Mouse (Mus musculus) kidney, adult 9 months (tissue): ENCODE measurements around the gene Pik3ca.
"Not testable (repeated sequence)": the region's sequence is repeated elsewhere in the genome, so short reads cannot be mapped to it uniquely, and the experiment has no call there.

Experiments used
- DNase-seq: peaks from one replicate; pipeline ENCODE4 v3.0.0; 2022

The Pik3ca gene

DNA sequence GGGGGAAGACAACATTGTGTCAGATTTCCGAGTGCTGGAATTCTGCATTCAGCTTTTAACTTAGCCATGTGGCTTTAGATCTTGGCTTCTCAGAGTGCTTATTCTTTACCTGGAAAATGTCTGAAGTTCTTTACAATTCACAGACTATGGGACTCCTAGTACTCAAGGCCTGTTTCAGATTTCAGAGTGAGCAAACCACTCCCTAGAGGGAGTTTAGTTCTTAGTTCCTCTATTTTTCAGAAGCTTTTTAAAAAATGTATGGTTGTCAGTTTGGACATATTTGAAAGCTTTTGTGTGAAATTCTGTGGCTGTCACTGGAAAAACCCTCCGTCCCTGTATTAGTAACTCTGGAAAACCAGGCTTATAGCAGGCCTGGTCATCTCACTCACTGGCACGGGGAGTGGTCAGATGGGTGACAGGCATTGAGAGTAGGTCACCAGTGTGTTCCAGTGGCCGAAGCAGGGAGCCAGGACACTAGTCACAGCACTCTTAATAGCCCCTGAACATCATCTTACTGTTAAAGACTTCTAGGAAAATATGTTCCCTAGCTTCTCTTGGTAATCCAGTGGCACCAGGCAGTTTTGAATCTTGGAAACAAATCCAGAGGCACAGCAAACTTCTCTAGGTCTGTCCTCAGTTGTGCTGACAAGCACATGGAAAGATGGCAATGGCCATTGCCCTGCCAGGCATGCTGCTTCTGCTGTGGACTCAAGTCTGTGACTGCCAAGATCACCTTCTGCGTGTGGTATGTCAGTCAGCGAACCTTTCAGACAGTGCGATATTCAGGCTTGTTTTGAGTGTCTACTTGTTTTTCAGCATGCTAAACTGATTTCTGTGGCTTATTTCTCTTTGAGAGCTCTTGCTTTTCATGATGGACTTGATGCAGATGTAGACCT, 5.8 kb downstream of the Pik3ca start:
- DNase-seq = peak; percentile 39

DNA sequence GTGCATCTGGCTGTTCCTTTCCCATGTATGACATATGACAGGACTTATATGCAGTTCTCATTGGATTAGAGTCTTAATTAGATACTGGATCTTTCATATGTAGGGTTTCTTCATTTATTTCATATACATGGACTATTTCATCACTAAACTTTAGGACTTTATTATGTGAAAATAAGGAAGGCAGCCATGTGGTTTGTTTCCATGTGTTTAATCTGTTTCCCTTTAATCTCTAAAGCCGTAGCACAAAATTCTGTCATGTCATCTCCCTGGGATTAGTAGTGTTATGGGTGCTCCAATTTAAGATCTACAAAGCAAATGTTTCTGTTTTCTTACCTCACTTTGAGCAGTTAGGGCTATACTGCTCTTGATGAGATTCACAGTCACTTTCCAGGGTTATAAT, 8.2 kb downstream of the Pik3ca start:
- no peak for DNase-seq

- no peak for DNase-seq
Observed at GRCm38 (mm10) chr3:32406804-32407203, 9.3 kb downstream of the Pik3ca start.

- DNase-seq = no peak
Observed at GRCm38 (mm10) chr3:32408811-32409273, 11.4 kb downstream of the Pik3ca start.

- DNase-seq = no peak
Observed at GRCm38 (mm10) chr3:32412502-32413044, 15.1 kb downstream of the Pik3ca start.

DNA sequence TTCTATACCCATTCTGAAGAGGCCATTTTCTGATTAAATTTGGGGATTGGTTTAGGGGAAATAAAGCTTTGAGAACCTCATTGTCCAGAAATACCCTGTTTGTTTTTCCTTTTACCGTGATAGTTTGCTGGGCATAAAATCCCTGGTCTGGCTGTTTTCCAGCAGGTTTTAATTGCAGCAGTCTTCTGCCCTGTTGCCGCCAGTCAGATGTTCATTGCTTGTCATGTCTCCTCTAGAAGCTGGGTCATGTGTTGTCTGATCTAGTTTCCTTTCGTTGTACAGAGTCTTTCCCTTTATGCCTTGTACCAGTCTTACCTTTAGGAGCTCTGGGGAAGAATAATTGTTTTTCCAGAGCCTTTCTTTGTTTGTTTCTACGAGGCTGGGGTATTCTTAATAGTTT, 16.9 kb downstream of the Pik3ca start:
- peak; percentile 38 for DNase-seq

DNA sequence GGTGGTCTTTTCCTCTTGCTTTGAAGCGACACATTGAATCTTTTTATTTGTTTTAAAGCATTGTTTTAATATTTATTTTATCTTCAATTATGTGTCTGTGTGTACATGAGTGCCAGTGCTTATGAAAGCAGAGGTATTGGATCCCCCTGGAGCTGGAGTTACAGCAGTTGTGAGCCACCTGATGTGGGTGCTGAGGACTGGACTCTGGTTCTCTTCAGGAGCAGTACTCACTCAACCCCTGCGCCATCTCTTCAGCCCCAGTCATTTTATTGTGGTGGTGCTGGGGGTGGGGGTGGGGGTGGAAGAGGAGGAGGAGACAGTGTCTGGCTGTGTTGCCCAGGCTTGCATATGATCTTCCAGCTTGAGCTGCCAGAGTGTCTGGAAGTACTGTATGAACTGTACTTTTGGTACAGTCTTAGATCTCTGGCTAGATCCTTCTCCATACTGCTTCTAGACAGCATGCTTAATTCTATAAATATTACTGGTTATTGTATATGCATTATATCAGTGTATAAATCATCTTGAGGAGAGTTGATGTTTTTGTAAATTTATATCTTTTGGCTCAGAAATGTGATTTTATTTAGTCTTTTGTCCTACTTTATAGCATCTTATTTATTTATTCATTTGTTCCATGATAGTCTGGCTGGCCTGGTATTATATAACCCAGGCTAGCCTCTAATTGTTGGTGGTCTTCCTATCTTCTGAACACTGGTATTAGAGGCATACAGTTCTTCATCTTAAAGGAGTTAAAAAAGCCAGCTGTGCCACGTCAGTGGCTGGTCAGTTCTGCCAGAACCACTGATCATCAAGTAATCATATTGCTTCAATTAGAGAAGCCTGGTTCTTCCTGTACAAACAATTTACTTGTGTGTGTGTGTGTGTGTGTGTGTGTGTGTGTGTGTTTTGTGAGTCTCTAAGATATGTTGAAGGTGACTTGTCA, 18.2 kb downstream of the Pik3ca start:
- no peak for DNase-seq

DNA sequence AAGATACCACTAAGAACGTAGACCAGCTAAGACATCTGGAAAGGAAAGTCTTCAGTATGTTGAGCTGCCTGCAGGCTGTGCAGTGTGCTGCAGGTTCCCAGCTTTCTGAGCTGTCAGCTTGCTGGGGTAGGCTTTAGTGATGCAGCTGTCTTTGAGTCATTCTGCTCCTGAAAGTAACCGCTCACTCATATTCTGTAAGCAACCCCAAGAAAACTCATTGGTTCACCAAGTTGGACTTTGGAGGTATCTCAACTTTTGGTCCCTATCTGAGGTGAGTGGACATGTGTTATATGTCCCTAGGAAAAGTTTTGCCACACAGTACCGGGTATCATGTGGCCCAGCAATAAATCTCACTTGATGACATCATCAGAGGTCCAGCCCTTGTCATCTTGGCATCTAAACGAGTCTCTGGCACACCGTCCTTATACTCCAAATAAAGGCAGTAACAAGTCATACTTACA, 20.3 kb downstream of the Pik3ca start:
- DNase-seq = no peak

DNA sequence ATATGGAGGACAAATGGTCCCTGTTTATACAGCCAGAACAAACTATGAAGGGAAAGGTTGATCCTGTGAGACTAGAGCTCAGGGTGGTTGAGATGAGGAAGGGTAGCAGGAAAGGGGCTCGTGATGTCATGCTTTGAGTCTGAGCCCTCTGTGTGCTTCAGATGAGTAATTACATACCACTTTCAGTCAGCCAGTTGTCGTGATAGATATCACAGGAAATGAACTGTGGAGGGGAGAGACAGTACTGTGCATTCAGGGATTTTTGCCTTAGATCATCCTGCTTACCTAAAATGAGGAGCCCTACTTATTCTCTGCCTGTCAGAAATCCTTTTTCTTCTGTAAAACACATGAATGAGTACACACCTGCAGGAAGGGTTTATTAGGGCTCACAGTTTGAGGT, 22.4 kb downstream of the Pik3ca start:
- no peak for DNase-seq

DNA sequence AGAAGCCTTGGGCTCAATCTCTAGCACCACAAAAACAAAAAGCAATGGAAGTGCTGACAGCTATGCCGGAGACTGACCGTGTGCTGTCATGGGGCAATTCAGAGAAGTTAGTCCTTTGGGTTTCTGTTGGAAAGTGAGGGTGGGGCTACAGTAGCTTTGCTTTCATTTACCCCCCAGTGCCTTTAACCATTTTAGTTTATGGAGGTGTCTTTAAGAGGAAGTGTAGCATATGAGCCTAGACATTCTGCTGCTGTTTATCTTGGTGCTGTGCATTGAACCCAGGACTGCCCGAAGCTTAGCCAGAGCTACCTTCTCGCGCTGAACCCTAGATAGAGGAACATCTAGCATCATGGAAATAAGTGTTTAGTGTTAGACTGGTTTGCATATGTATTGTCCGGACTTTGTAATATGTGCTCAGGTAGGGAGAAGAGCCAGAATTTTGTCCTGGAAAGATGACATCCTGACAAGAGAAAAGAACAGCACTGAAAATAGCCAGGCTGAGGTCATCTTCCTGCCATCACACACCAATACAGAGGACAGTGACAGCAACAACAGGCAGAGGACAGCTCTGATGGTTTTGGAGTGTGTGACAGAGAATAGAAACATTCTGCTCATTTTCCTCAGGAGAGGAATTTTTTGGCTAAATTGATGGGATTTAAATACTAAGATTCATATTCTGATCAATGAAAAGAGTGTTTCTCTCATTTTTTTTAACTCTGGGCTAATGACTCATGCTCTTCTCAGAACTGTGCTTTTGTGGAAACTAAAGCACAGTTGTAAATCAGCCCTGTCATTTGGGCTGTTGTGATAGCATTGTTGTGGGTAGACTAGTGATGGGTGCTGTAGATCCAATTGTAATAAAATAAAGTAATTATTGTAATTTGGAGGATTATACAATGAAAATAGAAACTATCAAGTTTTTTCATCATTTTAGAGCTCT, 23.9 kb downstream of the Pik3ca start:
- DNase-seq = no peak

GRCm38 (mm10) chr3:32427695-32428094, 30.2 kb downstream of the Pik3ca start:
- no peak for DNase-seq

- no peak for DNase-seq
Observed at GRCm38 (mm10) chr3:32428361-32428760, 30.9 kb downstream of the Pik3ca start.

- peak; percentile 70 for DNase-seq
Observed at GRCm38 (mm10) chr3:32428921-32429320, 31.4 kb downstream of the Pik3ca start.

DNA sequence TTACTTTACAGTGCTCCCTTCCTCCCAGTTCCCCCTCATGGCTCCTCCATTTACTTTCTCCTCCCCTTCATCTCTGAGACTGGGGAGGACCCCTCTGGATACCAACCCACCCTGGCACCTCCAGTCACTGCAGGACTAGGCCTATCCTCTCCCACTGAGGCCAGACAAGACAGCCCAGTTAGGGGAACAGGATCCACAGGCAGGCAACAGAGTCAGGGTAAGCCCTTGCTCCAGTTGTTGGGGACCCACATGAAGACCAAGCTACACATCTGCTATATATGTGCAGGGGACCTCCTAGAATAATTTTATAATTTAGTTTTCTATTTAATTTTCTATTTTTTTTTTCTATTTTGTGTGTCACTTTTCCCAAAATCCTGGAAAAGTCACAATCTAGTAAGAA, 31.9 kb downstream of the Pik3ca start:
- not testable (repeated sequence) for DNase-seq

DNA sequence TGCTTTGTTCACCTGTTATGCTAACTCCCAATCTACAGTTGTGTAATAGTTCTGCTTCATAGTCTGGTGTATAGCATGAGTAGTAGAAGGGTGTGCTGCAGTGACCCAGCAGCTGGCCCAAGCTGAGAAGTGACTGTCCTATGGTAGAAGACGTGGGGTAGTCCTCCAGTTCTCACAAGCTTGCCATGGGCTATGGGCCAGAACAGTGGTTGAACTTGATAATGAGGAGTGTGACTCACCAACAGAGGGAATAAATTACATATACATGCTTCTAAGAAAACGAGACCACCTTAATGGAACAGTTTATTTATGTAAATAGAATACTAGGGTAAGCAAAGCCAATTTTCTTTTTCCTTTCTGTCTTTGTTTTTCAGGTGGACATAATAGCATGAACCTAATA, 32.9 kb downstream of the Pik3ca start:
- no peak for DNase-seq

- DNase-seq = no peak
Observed at GRCm38 (mm10) chr3:32434016-32434415, 36.5 kb downstream of the Pik3ca start.

DNA sequence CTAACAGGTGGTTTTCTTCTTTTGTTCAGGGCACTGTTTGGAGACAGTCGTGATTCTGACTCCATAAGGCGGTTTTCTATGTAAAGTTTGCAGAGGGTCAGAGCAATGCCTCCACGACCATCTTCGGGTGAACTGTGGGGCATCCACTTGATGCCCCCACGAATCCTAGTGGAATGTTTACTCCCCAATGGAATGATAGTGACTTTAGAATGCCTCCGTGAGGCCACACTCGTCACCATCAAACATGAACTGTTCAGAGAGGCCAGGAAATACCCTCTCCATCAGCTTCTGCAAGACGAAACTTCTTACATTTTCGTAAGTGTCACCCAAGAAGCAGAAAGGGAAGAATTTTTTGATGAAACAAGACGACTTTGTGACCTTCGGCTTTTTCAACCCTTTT, 38.6 kb downstream of the Pik3ca start:
- no peak for DNase-seq

DNA sequence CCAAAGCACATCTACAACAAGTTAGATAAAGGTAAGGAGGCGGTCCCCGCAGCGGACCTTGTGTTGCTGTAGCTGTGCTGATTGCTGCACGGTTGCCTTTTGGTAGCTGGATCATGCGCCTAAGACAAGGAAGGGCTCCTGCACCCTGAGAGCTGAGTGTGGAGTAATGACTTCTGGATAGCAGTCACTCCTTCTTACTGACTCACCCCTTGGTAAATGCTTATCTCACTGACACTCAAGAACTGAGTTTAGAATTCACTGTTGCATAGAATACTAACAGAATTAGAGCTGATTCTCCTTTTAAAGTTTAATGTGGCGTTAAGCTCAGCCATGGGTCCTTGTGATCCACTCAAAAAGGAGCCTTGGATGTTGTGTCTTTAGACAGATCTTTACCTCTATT, 39.8 kb downstream of the Pik3ca start:
- DNase-seq = no peak

GRCm38 (mm10) chr3:32437820-32438219, 40.3 kb downstream of the Pik3ca start:
- DNase-seq = no peak

DNA sequence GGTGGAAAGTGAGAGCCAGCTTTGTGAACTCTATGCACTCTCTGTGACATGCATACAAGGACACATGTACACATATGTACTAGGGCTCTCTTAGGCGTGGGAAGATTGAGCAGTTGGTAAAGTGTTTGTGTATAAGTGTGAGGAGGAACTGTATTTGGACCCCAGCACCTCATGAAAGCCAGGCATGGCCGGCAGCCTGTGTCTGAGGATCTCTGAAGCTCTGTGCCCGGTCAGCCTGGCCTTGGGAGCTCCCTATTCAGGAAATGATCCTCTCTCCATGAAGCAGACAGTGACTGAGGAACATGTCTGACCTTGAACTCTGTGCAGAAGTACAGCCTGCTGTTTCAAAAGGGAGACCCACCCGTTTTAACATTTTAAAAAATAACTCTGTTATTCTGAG, 41.2 kb downstream of the Pik3ca start:
- DNase-seq = no peak

GRCm38 (mm10) chr3:32441710-32442109, 44.2 kb downstream of the Pik3ca start:
- no peak for DNase-seq
